Comparison of ENCODE assay signal across 12 mouse cellular contexts in genomic region chr2:116052688-116053421, GRCm38 (mm10). TPM values are rescaled to one million over a fixed set of nuclear protein-coding genes. Genes with fewer than 3 reads are reported as not detected.
DNase-seq lines count a peak whose midpoint lies in the region; ATAC-seq and TF ChIP-seq lines count a peak whose summit lies in the region.
"Had no signal": no experiment of that assay in that cellular context is flagged by ENCODE, and none has a peak within 500 bp of the region (broad histone marks: within the 10 kb centered on the region; RNA-seq: fewer than 3 reads in every experiment).

No protein-coding gene starts in this region.

- no peak for ATAC-seq in heart, embryonic 13.5 days (ENCODE audit: extremely low read depth, insufficient number of reproducible peaks, low FRiP score, low TSS enrichment)
- ATAC-seq in forebrain, postnatal 0 days: no peak
- ATAC-seq in midbrain, embryonic 16.5 days: no peak
- no peak for ATAC-seq in CD4-positive, CD25-positive, alpha-beta regulatory T cell, adult 4 months

- H3K4me2 ChIP-seq in heart, embryonic 13.5 days: peak overlapping the region; percentile 40
- peak overlapping the region; percentile 46 for H3K4me2 ChIP-seq in forebrain, postnatal 0 days (ENCODE audit: low read depth)
- H3K4me2 ChIP-seq in midbrain, embryonic 16.5 days (ENCODE audit: low read length): peak overlapping the region; percentile 37

- H3K4me3 ChIP-seq in heart, embryonic 13.5 days: no peak overlapping the region
- H3K4me3 ChIP-seq in forebrain, postnatal 0 days (ENCODE audit: low read depth, low read length): peak overlapping the region; percentile 27
- H3K4me3 ChIP-seq in midbrain, embryonic 16.5 days (ENCODE audit: low read depth, low read length): no peak overlapping the region
- H3K4me3 ChIP-seq: limb, embryonic 10.5 days had no signal

- peaks cover 81% of the 10 kb centered on the region for H3K4me1 ChIP-seq in heart, embryonic 13.5 days
- 0 out of 2 replicates have a peak, but pooled peaks cover 4% of the 10 kb centered on the region for H3K4me1 ChIP-seq in forebrain, postnatal 0 days (ENCODE audit: insufficient read depth)
- peaks cover 4% of the 10 kb centered on the region; the same call in 1 of the 2 replicates for H3K4me1 ChIP-seq in midbrain, embryonic 16.5 days (ENCODE audit: control insufficient read depth, insufficient read depth, low read length)

- DNase-seq in heart, postnatal 10 days: no peak
- DNase-seq in adipocyte (ENCODE audit: low spot score): peak; percentile 43
- DNase-seq in forebrain, postnatal 0 days: no peak
- no peak for DNase-seq in layer of hippocampus, postnatal 10 days (ENCODE audit: low spot score in 2 of 2)
- DNase-seq in ovary, adult 18-20 months (ENCODE audit: low spot score): no peak
- DNase-seq: kidney, adult 11 months; lung, adult 2 months had no signal

- H3K27me3 ChIP-seq in heart, embryonic 13.5 days (replicated peaks): no peaks in the 10 kb centered on the region
- H3K27me3 ChIP-seq in forebrain, postnatal 0 days (ENCODE audit: insufficient read depth, low read length): no peaks in the 10 kb centered on the region
- peaks cover 2% of the 10 kb centered on the region; the same call in 1 of the 2 replicates for H3K27me3 ChIP-seq in midbrain, embryonic 16.5 days (ENCODE audit: control insufficient read depth, insufficient read depth, low read depth, low read length)

- TF ChIP-seq CTCF in forebrain, postnatal 0 days (IDR thresholded peaks at IDR 0.05; ENCODE audit: low read depth): no peak

- no peaks in the 10 kb centered on the region for H3K9me3 ChIP-seq in heart, embryonic 13.5 days
- H3K9me3 ChIP-seq in forebrain, postnatal 0 days (ENCODE audit: low read length): no peaks in the 10 kb centered on the region
- H3K9me3 ChIP-seq in midbrain, embryonic 16.5 days (replicated peaks; ENCODE audit: control insufficient read depth, low read length, poor library complexity, severe bottlenecking): no peaks in the 10 kb centered on the region
- H3K9me3 ChIP-seq: limb, embryonic 10.5 days had no signal

- H3K36me3 ChIP-seq in heart, embryonic 13.5 days: peaks cover 30% of the 10 kb centered on the region
- peaks cover 5% of the 10 kb centered on the region for H3K36me3 ChIP-seq in forebrain, postnatal 0 days (ENCODE audit: insufficient read depth)
- H3K36me3 ChIP-seq in midbrain, embryonic 16.5 days (ENCODE audit: control insufficient read depth, insufficient read depth, low read length): no peaks in the 10 kb centered on the region

- intact Hi-C loops in heart, postnatal 10 days (cut with DNase I): no loop called here

- peak overlapping the region; percentile 50; the same call in 1 of the 2 replicates for H3K9ac ChIP-seq in heart, embryonic 13.5 days
- H3K9ac ChIP-seq in forebrain, postnatal 0 days: peak overlapping the region; percentile 48
- H3K9ac ChIP-seq in midbrain, embryonic 16.5 days (ENCODE audit: low read depth, low read length): no peak overlapping the region

- H3K27ac ChIP-seq in heart, embryonic 13.5 days (replicated peaks): peak overlapping the region; percentile 70
- peak overlapping the region; percentile 29 for H3K27ac ChIP-seq in forebrain, postnatal 0 days (ENCODE audit: low read depth, low read length)
- H3K27ac ChIP-seq in midbrain, embryonic 16.5 days (ENCODE audit: low read length): 0 out of 2 replicates have a peak overlapping the region, but pooled peaks have one; percentile 48
- H3K27ac ChIP-seq: limb, embryonic 10.5 days had no signal

RNA-seq across cellular contexts. Expression of gene Meis2, which starts 12.8 kb away (rescaled TPM):
- 30.1 and 32.0 TPM in 2 replicates for polyA plus RNA-seq in heart, embryonic 13.5 days (2015; fragmentation: Nextera tagmentation; extraction: Ambion mirVana)
- total RNA-seq in heart, postnatal 10 days (2021): 10 to 100 TPM; 22.4 to 27.5 TPM
- 204 and 227 TPM in 2 replicates for total RNA-seq in forebrain, postnatal 0 days (2014; rRNA removed)
- polyA plus RNA-seq in forebrain, postnatal 0 days (2015; fragmentation: Nextera tagmentation; extraction: Ambion mirVana): 85.5 and 106 TPM in 2 replicates
- 62.5 and 70.2 TPM in 2 replicates for polyA plus RNA-seq in midbrain, embryonic 16.5 days (2015; fragmentation: Nextera tagmentation; extraction: Ambion mirVana)
- 10 to 100 TPM; 49.6 to 50.6 TPM for total RNA-seq in layer of hippocampus, postnatal 10 days (2021)
- not detected for polyA plus RNA-seq in CD4-positive, CD25-positive, alpha-beta regulatory T cell, adult 4 months (2017; shearing (Covaris generic))
- total RNA-seq: common myeloid progenitor, adult 5-6 weeks had no signal

Comparison
In these comparisons a context has a peak if more than half of its experiments do, and no peak if none do; other contexts are left out.
1. RNA of gene Meis2, which starts 12.8 kb away (polyA plus RNA-seq): 85.5 to 106 TPM in forebrain, postnatal 0 days, 62.5 to 70.2 TPM in midbrain, embryonic 16.5 days and 30.1 to 32.0 TPM in heart, embryonic 13.5 days; not detected in CD4-positive, CD25-positive, alpha-beta regulatory T cell, adult 4 months; every median in the first group is over 10 times any median in the second.
2. Peak in every context shown above with its lines, with median percentiles within 50 percentile points of each other: H3K27ac ChIP-seq and H3K4me2 ChIP-seq.